Mouse (Mus musculus) spleen, postnatal 10 days (tissue): ENCODE measurements around the gene Hoxd10.
A peak's percentile ranks its signal among the peaks of the same experiment; 100 is the strongest.

ENCODE experiments used
- DNase-seq, 2 experiments: peaks; one replicate each; pipeline ENCODE4 v3.0.0; 2021 to 2022; ENCODE audit warnings: low spot score in 2 of 2

The Hoxd10 gene

GRCm38 (mm10) chr2:74680561-74681398, 10.9 kb upstream of the Hoxd10 start:
- DNase-seq = no peak

- no peak for DNase-seq
Observed at GRCm38 (mm10) chr2:74681594-74682531, 9.9 kb upstream of the Hoxd10 start.

- DNase-seq = no peak
Observed at GRCm38 (mm10) chr2:74682796-74683195, 8.9 kb upstream of the Hoxd10 start.

- DNase-seq = no peak
Observed at GRCm38 (mm10) chr2:74683471-74683951, 8.2 kb upstream of the Hoxd10 start.

GRCm38 (mm10) chr2:74684106-74684505, 7.6 kb upstream of the Hoxd10 start:
- no peak for DNase-seq

GRCm38 (mm10) chr2:74685059-74685603, 6.6 kb upstream of the Hoxd10 start:
- no peak for DNase-seq

- DNase-seq = peak in 1 of 2 experiments; percentile 54
Observed at GRCm38 (mm10) chr2:74686301-74686987, 5.3 kb upstream of the Hoxd10 start.

- no peak for DNase-seq
Observed at GRCm38 (mm10) chr2:74686988-74687697, 4.6 kb upstream of the Hoxd10 start.

- DNase-seq = no peak
Observed at GRCm38 (mm10) chr2:74687698-74688555, 3.8 kb upstream of the Hoxd10 start.

- DNase-seq = no peak
Observed at GRCm38 (mm10) chr2:74688795-74689573, 2.7 kb upstream of the Hoxd10 start.

GRCm38 (mm10) chr2:74689574-74690337, 2.0 kb upstream of the Hoxd10 start:
- DNase-seq = no peak

- DNase-seq = no peak
Observed at GRCm38 (mm10) chr2:74690338-74690716, 1.4 kb upstream of the Hoxd10 start.

- DNase-seq = no peak
Observed at GRCm38 (mm10) chr2:74691995-74692807, 477 bp downstream of the Hoxd10 start.

- DNase-seq = no peak
Observed at GRCm38 (mm10) chr2:74692808-74693431, 1.2 kb downstream of the Hoxd10 start.

- no peak for DNase-seq
Observed at GRCm38 (mm10) chr2:74693432-74693827, 1.7 kb downstream of the Hoxd10 start.

- no peak for DNase-seq
Observed at GRCm38 (mm10) chr2:74694066-74694465, 2.3 kb downstream of the Hoxd10 start.

- DNase-seq = no peak
Observed at GRCm38 (mm10) chr2:74695383-74695782, 3.7 kb downstream of the Hoxd10 start.
